9 mouse cellular contexts compared by ENCODE assay signal in the genomic region with DNA sequence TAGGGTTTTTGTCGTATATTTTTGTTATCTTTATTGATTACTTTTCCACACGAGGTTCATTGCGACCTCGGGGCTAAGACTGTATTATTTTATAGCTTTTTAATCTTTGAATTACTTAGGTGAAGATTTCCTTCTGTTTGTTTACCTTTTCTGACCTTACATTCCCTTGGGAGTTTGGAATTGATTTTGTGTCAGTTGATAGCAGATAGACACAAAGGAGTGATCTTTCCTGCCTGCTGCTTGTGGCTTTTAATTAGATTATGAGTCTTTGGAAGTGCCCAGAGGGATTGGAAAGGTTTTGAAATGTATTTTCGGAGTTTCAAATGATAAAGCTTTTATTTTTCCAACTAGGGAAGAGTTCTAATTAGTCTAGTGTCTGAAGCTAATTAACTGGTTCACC. TPM values are rescaled to one million over a fixed set of nuclear protein-coding genes. Genes with fewer than 3 reads are reported as not detected.
DNase-seq lines count a peak whose midpoint lies in the region; ATAC-seq and TF ChIP-seq lines count a peak whose summit lies in the region.
"Had no signal": no experiment of that assay in that cellular context is flagged by ENCODE, and none has a peak within 500 bp of the region (broad histone marks: within the 10 kb centered on the region; RNA-seq: fewer than 3 reads in every experiment).

No protein-coding gene starts in this region.

- H3K36me3 ChIP-seq in heart, embryonic 15.5 days, result no peaks in the 10 kb centered on the region
- no peaks in the 10 kb centered on the region for H3K36me3 ChIP-seq in hindbrain, embryonic 10.5 days
- H3K36me3 ChIP-seq in midbrain, embryonic 10.5 days, result no peaks in the 10 kb centered on the region
- H3K36me3 ChIP-seq: G1E had no signal

- 29% methylated on average over 5 of the region's 5 CpGs for WGBS in heart, embryonic 15.5 days
- 38% methylated on average over 5 of the region's 5 CpGs for WGBS in bone marrow, adult 2 months
- 43% methylated on average over 5 of the region's 5 CpGs for WGBS in hindbrain, embryonic 10.5 days
- WGBS in midbrain, embryonic 10.5 days, result 49% methylated on average over 5 of the region's 5 CpGs

- no peak for DNase-seq in heart, postnatal 10 days
- no peak for DNase-seq in hindbrain, embryonic 10.5 days (ENCODE audit: low spot score)
- DNase-seq in midbrain, embryonic 10.5 days (ENCODE audit: low spot score), result no peak
- no peak for DNase-seq in T-cell, adult 2 months (ENCODE audit: low spot score)
- DNase-seq in frontal cortex, postnatal 36 days (ENCODE audit: low spot score in 2 of 2), result no peak
- no peak for DNase-seq in frontal cortex, postnatal 25 days (ENCODE audit: low spot score in 2 of 2)

- no peak overlapping the region for H3K27ac ChIP-seq in heart, embryonic 15.5 days
- H3K27ac ChIP-seq in bone marrow, adult 2 months (ENCODE audit: control insufficient read depth, insufficient read depth, low read depth, low read length, poor library complexity), result no peak overlapping the region
- peak overlapping the region; percentile 97; the same call in 1 of the 2 replicates for H3K27ac ChIP-seq in hindbrain, embryonic 10.5 days
- H3K27ac ChIP-seq in midbrain, embryonic 10.5 days (replicated peaks), result no peak overlapping the region

- peaks cover 8% of the 10 kb centered on the region for H3K4me1 ChIP-seq in heart, embryonic 15.5 days (replicated peaks)
- H3K4me1 ChIP-seq in bone marrow, adult 2 months (ENCODE audit: control insufficient read depth, insufficient read depth, low read length), result no peaks in the 10 kb centered on the region; the same call in 1 of the 2 replicates
- peaks cover 16% of the 10 kb centered on the region; the same call in 1 of the 2 replicates for H3K4me1 ChIP-seq in hindbrain, embryonic 10.5 days (replicated peaks)
- H3K4me1 ChIP-seq in midbrain, embryonic 10.5 days, result peaks cover 17% of the 10 kb centered on the region

- intact Hi-C loops in heart, postnatal 10 days (cut with DNase I), result no loop called here

- H3K4me3 ChIP-seq in heart, embryonic 15.5 days, result peak overlapping the region; percentile 90
- peak overlapping the region; percentile 83 for H3K4me3 ChIP-seq in bone marrow, adult 2 months (replicated peaks; ENCODE audit: control insufficient read depth, low read depth, low read length)
- H3K4me3 ChIP-seq in hindbrain, embryonic 10.5 days, result peak overlapping the region; percentile 81
- H3K4me3 ChIP-seq in midbrain, embryonic 10.5 days, result peak overlapping the region; percentile 75

- no peak for ATAC-seq in heart, embryonic 15.5 days (replicated peaks; ENCODE audit: insufficient number of reproducible peaks, insufficient read depth, low FRiP score, low read depth)

- no peak for TF ChIP-seq POLR2A in bone marrow, adult 2 months (IDR thresholded peaks at IDR 0.05; ENCODE audit: borderline replicate concordance, control insufficient read depth, low read depth, low read length)

- no peak for TF ChIP-seq CTCF in bone marrow, adult 2 months (IDR thresholded peaks at IDR 0.05; ENCODE audit: control insufficient read depth, insufficient read depth, low read length)

- no peaks in the 10 kb centered on the region for H3K9me3 ChIP-seq in heart, embryonic 15.5 days (replicated peaks)
- no peaks in the 10 kb centered on the region for H3K9me3 ChIP-seq in hindbrain, embryonic 10.5 days
- H3K9me3 ChIP-seq in midbrain, embryonic 10.5 days (replicated peaks), result no peaks in the 10 kb centered on the region

- peak overlapping the region; percentile 62 for H3K4me2 ChIP-seq in heart, embryonic 15.5 days

- H3K9ac ChIP-seq in heart, embryonic 15.5 days, result peak overlapping the region; percentile 78; the same call in 1 of the 2 replicates

- no peaks in the 10 kb centered on the region for H3K27me3 ChIP-seq in heart, embryonic 15.5 days
- H3K27me3 ChIP-seq in hindbrain, embryonic 10.5 days (ENCODE audit: insufficient read depth, poor library complexity, severe bottlenecking), result no peaks in the 10 kb centered on the region
- no peaks in the 10 kb centered on the region for H3K27me3 ChIP-seq in midbrain, embryonic 10.5 days (ENCODE audit: low read depth, poor library complexity, severe bottlenecking)

RNA-seq across cellular contexts. Expression of a gene that starts 1.1 kb away (rescaled TPM):
- polyA plus RNA-seq in heart, embryonic 15.5 days (2015; fragmentation: Nextera tagmentation; extraction: Ambion mirVana), result 8.7 and 9.1 TPM in 2 replicates
- total RNA-seq in heart, postnatal 10 days (2021), result 1 to 10 TPM; 4.9 to 7.5 TPM
- polyA plus RNA-seq in bone marrow, adult 2 months (2011; ENCODE audit: insufficient read depth, insufficient read length, low replicate concordance, missing spikeins), result 0.70 and 2.8 TPM in 2 replicates
- polyA plus RNA-seq in hindbrain, embryonic 10.5 days (2016; fragmentation: Nextera tagmentation; extraction: Ambion mirVana), result 11.8 and 13.0 TPM in 2 replicates
- polyA plus RNA-seq in midbrain, embryonic 10.5 days (2016; fragmentation: Nextera tagmentation; extraction: Ambion mirVana), result 11.6 and 15.2 TPM in 2 replicates
- total RNA-seq: G1E had no signal
- polyA plus RNA-seq: G1E had no signal
